Mouse (Mus musculus): Measurements from ENCODE around the gene Mmaa.

Gene Mmaa

DNA sequence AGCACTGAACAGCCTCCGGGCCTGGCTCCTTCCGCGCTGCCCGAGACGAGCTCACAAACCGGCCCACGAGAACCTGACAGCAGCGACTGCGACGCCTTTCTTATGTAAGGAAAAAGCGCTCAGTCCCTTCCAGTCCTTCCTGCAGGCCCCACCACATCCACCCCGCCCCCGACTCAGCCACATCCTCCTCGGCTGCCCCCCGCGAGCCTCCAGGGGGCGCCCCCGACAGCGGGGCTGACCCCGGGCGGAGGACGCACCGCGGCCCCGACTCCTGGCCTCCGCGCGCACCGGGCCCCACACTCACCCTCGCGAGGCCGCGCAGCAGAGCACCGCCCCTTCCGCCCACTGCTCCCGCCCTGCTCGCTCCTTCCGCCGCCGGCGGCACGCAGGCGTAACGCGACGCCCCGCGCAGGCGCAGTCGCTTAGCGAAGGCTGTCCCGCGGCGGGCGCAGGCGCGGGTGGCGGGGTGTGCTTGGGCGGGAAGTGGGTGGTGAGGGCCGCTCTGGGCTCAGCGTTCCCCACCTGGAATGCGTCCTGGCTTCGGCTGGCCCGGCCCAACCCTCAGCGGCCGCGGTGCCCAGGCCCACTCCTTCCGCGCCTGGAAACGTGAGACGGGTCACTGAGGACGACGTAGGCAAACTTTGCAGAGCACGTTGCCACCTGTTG lies at the start of gene Mmaa:
Gene Mmaa, minus strand, starts transcription at position 328 of the 666 bp plus-strand sequence.
- H3K36me3 ChIP-seq (ENCODE audit: insufficient read depth, low read length): peaks cover 16% of the 10 kb centered on the region
- H3K9me3 ChIP-seq (ENCODE audit: low read length): no peaks in the 10 kb centered on the region
- H3K4me3 ChIP-seq (replicated peaks; ENCODE audit: low read length): peak within 1 kb of the TSS; percentile 90
- no peaks in the 10 kb centered on the region for H3K27me3 ChIP-seq (ENCODE audit: insufficient read depth, low read length)
- H3K4me1 ChIP-seq (replicated peaks; ENCODE audit: low read depth, low read length): peaks cover 35% of the 10 kb centered on the region
- TF ChIP-seq NANOG (IDR thresholded peaks at IDR 0.05; ENCODE audit: borderline replicate concordance, low read length) (no peak), POU5F1 (IDR thresholded peaks at IDR 0.05; ENCODE audit: borderline replicate concordance, low read length) (no peak), CTCF (conservative IDR thresholded peaks at IDR 0.05; ENCODE audit: low read length) (no peak)

DNA sequence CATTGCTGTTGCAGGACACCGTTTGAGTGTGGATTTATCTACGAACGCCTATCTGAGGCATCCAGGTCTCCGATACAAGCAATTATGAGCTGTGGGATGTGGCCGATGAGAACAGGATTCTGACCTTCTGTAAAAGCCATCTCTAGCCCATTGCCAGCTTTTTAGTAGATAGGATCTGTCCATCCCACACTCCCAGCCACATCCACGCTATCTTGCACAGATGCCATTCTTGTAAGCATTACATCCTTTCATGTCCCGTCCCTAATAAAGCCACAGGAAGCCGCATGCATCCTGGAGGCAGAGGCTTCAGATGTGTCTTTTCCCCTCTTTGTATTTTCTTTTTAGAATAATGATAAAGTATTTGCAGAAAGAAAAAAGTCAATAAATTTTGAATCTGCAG lies 46.5 kb upstream of the Mmaa start:
- no peaks in the 10 kb centered on the region for H3K9me3 ChIP-seq (ENCODE audit: low read length)
- peaks cover 42% of the 10 kb centered on the region for H3K36me3 ChIP-seq (ENCODE audit: insufficient read depth, low read length)
- no peak for TF ChIP-seq POU5F1 (IDR thresholded peaks at IDR 0.05; ENCODE audit: borderline replicate concordance, low read length)
- TF ChIP-seq NANOG (IDR thresholded peaks at IDR 0.05; ENCODE audit: borderline replicate concordance, low read length): no peak
- TF ChIP-seq CTCF (conservative IDR thresholded peaks at IDR 0.05; ENCODE audit: low read length): no peak
- H3K4me3 ChIP-seq (replicated peaks; ENCODE audit: low read length): no peak overlapping the region
- H3K27me3 ChIP-seq (ENCODE audit: insufficient read depth, low read length): no peaks in the 10 kb centered on the region
- H3K4me1 ChIP-seq (replicated peaks; ENCODE audit: low read depth, low read length): no peaks in the 10 kb centered on the region

DNA sequence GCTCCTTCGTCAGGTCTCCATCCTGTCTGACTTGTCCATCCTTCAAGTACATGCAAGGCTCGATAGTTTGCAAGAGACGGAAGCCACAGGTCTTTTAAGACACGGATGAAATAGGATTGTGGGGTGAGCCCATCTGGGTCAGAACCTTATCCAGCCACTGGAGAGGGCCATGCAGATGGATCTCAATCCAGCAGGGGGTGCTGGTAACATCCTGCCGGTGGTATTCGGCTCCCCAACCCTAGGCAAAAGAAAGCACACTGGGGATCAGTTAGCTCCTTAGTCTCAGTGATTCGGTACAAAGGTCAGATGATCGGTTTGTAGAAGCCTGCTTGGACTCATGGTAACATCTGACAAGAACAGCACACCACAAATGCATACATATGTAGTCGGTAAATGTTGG lies 44.8 kb upstream of the Mmaa start:
- H3K4me1 ChIP-seq (replicated peaks; ENCODE audit: low read depth, low read length): no peaks in the 10 kb centered on the region
- H3K36me3 ChIP-seq (ENCODE audit: insufficient read depth, low read length): peaks cover 40% of the 10 kb centered on the region
- no peak overlapping the region for H3K4me3 ChIP-seq (replicated peaks; ENCODE audit: low read length)
- peak; percentile 51 for TF ChIP-seq CTCF (conservative IDR thresholded peaks at IDR 0.05; ENCODE audit: low read length)
- TF ChIP-seq NANOG (IDR thresholded peaks at IDR 0.05; ENCODE audit: borderline replicate concordance, low read length): no peak
- no peaks in the 10 kb centered on the region for H3K9me3 ChIP-seq (ENCODE audit: low read length)
- H3K27me3 ChIP-seq (ENCODE audit: insufficient read depth, low read length): no peaks in the 10 kb centered on the region

DNA sequence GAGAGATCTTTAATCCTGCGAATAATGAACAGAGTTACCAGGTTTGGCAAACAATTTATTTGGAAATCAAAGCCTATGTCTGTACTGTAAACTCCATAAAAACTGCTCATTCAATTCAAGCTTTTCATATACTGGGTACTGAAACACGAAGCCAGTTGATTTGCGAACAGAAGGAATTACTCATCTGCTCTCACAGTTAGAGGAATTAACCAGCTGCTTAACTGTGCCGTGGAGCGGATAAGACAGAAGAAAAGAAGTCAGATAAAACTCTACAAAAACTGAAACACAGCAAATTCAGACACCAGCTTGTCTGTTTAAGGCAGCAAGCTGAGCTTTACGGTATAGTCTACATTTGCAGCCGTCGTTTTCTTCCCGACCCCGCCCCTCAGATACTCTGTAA lies 43.9 kb upstream of the Mmaa start:
- peaks cover 38% of the 10 kb centered on the region for H3K36me3 ChIP-seq (ENCODE audit: insufficient read depth, low read length)
- H3K4me3 ChIP-seq (replicated peaks; ENCODE audit: low read length): no peak overlapping the region
- TF ChIP-seq POU5F1 (IDR thresholded peaks at IDR 0.05; ENCODE audit: borderline replicate concordance, low read length) (no peak), CTCF (conservative IDR thresholded peaks at IDR 0.05; ENCODE audit: low read length) (no peak), NANOG (IDR thresholded peaks at IDR 0.05; ENCODE audit: borderline replicate concordance, low read length) (no peak)
- H3K4me1 ChIP-seq (replicated peaks; ENCODE audit: low read depth, low read length): no peaks in the 10 kb centered on the region
- H3K27me3 ChIP-seq (ENCODE audit: insufficient read depth, low read length): no peaks in the 10 kb centered on the region
- H3K9me3 ChIP-seq (ENCODE audit: low read length): no peaks in the 10 kb centered on the region

DNA sequence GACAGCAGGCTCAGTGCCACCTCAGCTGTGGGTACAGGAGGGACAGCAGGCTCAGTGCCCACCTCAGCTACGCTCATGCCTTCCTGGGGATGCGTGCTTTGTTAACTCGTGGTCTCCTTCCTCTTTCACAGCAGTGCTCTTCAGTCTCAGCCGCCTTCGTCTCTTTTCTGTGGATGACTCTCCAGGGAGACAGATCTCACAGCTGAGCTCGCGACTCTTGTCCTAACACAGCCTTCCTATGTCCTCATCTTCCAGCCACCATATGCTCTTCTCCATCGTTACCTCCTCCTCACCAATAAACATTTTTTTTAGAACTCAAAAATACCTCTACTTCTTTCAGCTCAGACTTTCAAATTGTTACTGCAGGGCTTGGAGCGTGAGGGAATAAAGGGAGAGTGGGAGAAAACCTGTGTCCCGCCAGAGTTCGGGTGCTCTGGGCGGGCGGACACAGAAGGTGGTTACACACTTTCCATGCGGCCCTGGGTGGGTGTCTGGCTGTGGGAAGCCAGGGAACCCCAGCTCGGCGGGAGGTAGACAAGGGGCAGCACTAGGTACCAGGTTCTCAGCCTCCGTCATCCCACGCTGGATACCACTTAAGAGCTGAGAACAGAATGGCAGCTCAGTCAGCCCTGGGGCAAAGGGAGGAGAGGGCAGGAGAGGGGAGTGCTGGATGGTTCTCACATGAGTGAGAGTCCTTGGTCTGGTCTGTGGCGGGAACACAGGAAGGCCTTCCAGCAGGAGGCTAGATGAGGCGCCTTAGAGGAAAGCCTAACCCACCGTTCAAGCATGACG lies 37.6 kb upstream of the Mmaa start:
- Histone ChIP-seq H3K9me3 (ENCODE audit: low read length) (no peaks in the 10 kb centered on the region), H3K27me3 (ENCODE audit: insufficient read depth, low read length) (no peaks in the 10 kb centered on the region)
- no peak for TF ChIP-seq CTCF (conservative IDR thresholded peaks at IDR 0.05; ENCODE audit: low read length)
- TF ChIP-seq NANOG (IDR thresholded peaks at IDR 0.05; ENCODE audit: borderline replicate concordance, low read length): no peak
- no peak for TF ChIP-seq POU5F1 (IDR thresholded peaks at IDR 0.05; ENCODE audit: borderline replicate concordance, low read length)

DNA sequence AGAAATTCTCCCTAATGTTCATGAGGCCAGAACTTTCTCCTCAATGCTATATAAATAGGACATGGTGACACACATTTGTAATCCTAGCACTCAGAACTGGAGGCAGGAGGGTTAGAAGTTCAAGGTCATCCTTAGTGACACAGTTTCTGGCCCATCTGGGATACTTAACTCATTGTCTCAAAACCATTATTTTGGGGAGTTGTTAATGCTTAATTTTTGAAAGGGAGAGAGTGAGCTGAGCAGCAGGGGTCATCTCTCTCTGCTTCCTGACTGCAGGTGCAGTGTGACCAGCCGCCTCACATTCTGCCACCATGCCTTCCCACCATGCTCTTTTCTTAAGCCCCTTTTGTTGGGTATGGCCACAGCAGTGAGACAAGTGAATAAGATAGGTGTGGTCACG lies 36.8 kb upstream of the Mmaa start:
- Histone ChIP-seq H3K4me1 (replicated peaks; ENCODE audit: low read depth, low read length) (peaks cover 18% of the 10 kb centered on the region), H3K9me3 (ENCODE audit: low read length) (no peaks in the 10 kb centered on the region), H3K36me3 (ENCODE audit: insufficient read depth, low read length) (no peaks in the 10 kb centered on the region), H3K27me3 (ENCODE audit: insufficient read depth, low read length) (no peaks in the 10 kb centered on the region), H3K4me3 (replicated peaks; ENCODE audit: low read length) (no peak overlapping the region)
- TF ChIP-seq CTCF (conservative IDR thresholded peaks at IDR 0.05; ENCODE audit: low read length) (no peak), POU5F1 (IDR thresholded peaks at IDR 0.05; ENCODE audit: borderline replicate concordance, low read length) (no peak), NANOG (IDR thresholded peaks at IDR 0.05; ENCODE audit: borderline replicate concordance, low read length) (peak; percentile 81; the same call in 1 of the 2 replicates)

More for the DNA sequence above, 37.6 kb upstream of the Mmaa start:
- H3K36me3 ChIP-seq (ENCODE audit: insufficient read depth, low read length): no peaks in the 10 kb centered on the region
- H3K4me1 ChIP-seq (replicated peaks; ENCODE audit: low read depth, low read length): peaks cover 18% of the 10 kb centered on the region
- H3K4me3 ChIP-seq (replicated peaks; ENCODE audit: low read length): peak overlapping the region; percentile 54

DNA sequence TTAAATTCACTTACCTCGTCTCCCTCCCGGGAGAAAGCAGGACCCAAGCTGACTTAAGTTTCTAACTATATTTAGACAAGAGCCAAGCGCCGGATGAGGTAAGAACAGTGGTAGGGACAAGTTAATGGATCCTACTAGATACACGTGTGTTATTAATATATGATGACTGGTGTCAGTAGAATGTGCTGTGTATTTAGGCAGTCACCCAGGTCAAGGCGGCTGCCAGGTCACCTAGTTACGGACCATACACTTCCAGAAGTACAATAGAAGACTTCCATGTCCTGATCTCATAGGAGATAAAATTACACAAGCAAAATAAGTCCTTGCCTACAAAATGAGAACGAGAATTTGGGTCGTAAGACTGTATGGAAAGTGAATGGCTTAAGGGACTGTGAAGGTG lies 36.3 kb upstream of the Mmaa start:
- no peaks in the 10 kb centered on the region for H3K36me3 ChIP-seq (ENCODE audit: insufficient read depth, low read length)
- H3K27me3 ChIP-seq (ENCODE audit: insufficient read depth, low read length): no peaks in the 10 kb centered on the region
- peaks cover 18% of the 10 kb centered on the region for H3K4me1 ChIP-seq (replicated peaks; ENCODE audit: low read depth, low read length)
- no peak for TF ChIP-seq CTCF (conservative IDR thresholded peaks at IDR 0.05; ENCODE audit: low read length)
- TF ChIP-seq NANOG (IDR thresholded peaks at IDR 0.05; ENCODE audit: borderline replicate concordance, low read length): no peak
- no peak for TF ChIP-seq POU5F1 (IDR thresholded peaks at IDR 0.05; ENCODE audit: borderline replicate concordance, low read length)
- H3K9me3 ChIP-seq (ENCODE audit: low read length): no peaks in the 10 kb centered on the region
- no peak overlapping the region for H3K4me3 ChIP-seq (replicated peaks; ENCODE audit: low read length)

DNA sequence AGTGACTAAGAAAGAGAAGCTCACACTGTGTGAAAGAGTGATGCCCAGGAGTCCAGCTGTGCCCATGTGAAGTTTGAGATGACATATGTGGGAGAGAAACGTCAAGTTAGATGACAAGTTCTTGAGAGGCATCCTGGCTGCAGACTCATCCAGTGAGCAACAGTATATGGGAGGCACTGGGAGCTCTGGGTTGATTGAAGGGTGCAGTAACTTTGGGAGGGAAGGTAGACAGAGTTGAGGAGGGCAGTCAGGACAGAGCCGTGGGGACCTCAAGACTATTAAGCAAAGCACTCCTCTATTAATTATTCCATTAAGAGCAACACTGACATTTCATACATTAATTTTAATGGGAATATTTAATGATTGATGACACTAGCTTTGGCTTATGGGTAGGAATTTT lies 35.0 kb upstream of the Mmaa start:
- Histone ChIP-seq H3K4me1 (replicated peaks; ENCODE audit: low read depth, low read length) (peaks cover 18% of the 10 kb centered on the region), H3K4me3 (replicated peaks; ENCODE audit: low read length) (no peak overlapping the region), H3K27me3 (ENCODE audit: insufficient read depth, low read length) (no peaks in the 10 kb centered on the region), H3K36me3 (ENCODE audit: insufficient read depth, low read length) (no peaks in the 10 kb centered on the region), H3K9me3 (ENCODE audit: low read length) (no peaks in the 10 kb centered on the region)
- TF ChIP-seq POU5F1 (IDR thresholded peaks at IDR 0.05; ENCODE audit: borderline replicate concordance, low read length) (no peak), NANOG (IDR thresholded peaks at IDR 0.05; ENCODE audit: borderline replicate concordance, low read length) (no peak), CTCF (conservative IDR thresholded peaks at IDR 0.05; ENCODE audit: low read length) (no peak)
